Comparison of ENCODE assay signal across 8 mouse cellular contexts in the genomic region with DNA sequence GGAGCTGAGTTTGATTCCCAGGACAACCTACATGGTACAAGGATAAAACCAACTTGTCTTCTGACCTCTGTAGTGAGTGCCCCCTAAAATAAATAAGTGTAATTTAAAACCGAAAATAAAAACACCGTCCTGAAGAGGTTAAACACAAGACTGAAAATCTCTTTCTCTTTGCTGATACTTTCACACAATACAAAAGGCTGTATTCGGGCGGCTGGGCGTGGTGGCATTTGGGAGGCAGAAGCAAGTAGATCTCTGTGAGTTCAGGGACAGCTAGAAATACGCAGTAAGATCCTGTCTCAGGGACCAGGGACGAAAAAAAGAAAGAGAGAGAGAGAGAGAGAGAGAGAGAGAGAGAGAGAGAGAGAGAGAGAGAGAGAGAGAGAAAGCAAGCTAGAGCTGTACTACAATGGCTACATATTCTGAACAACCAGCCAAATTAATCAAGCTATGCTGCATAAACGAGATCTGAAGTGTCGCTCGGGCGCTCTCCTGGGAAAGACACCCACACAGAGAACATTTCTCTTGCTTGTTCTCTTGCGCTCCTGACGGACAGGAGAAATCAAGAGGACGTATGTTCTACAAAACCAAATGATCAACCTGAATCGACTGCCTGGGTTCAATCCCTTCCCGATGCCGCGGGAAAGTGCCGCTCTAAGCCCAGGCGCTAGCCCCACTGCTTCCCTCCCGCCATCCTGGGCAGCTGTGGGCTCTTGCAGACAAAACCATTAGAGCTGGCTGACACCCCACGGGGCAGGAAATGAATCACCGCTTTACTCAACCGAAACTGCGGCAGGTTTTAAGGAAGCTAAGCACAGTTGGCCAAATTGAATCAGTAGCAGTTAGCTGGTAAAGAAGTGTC. TPM values are rescaled to one million over a fixed set of nuclear protein-coding genes. Genes with fewer than 3 reads are reported as not detected.
DNase-seq lines count a peak whose midpoint lies in the region; ATAC-seq and TF ChIP-seq lines count a peak whose summit lies in the region.

No protein-coding gene starts in this region.

- no peak for TF ChIP-seq CTCF in Patski (IDR thresholded peaks at IDR 0.05)
- TF ChIP-seq CTCF in left cerebral cortex, adult 2 months (IDR thresholded peaks at IDR 0.05), result no peak

- POLR2A ChIA-PET in Patski (lab: Charles Lee), result interaction anchor here (0.6 to 5.0 kb wide), 5 partner anchors 20 to 492 kb away, joined by 3 to 16 read pairs (median 3); no protein-coding TSS in a partner anchor

- in situ Hi-C loops in Patski (cut with MboI; ENCODE audit: low pct_unique_long_range_greater_than_20kb), result no loop called here

- H3K9ac ChIP-seq in hindbrain, embryonic 15.5 days, result peak overlapping the region; percentile 45

- H3K4me2 ChIP-seq in hindbrain, embryonic 15.5 days, result peak overlapping the region; percentile 67

- CTCF ChIA-PET in Patski (lab: Charles Lee), result interaction anchor here (0.6 to 1.9 kb wide), 7 partner anchors 8 to 19 kb away, joined by 3 to 7 read pairs (median 3); no protein-coding TSS in a partner anchor

- no peaks in the 10 kb centered on the region for H3K27me3 ChIP-seq in Patski
- no peaks in the 10 kb centered on the region for H3K27me3 ChIP-seq in hindbrain, embryonic 15.5 days

- H3K79me2 ChIP-seq in macrophage (ENCODE audit: inconsistent target), result no peaks in the 10 kb centered on the region

- DNase-seq in Patski (ENCODE audit: low read depth, low spot score), result peak; percentile 96
- peak; percentile 67 to 68 for DNase-seq in cerebellum, postnatal 14 days
- DNase-seq in gastrocnemius, adult 18-20 months (ENCODE audit: low spot score), result peak; percentile 50
- peak; percentile 59 to 63 for DNase-seq in left cerebral cortex, adult 2 months (ENCODE audit: extremely low spot score in 1 of 2, low spot score in 2 of 2)
- peak; percentile 70 for DNase-seq in right cerebral cortex, postnatal 25 days
- DNase-seq in urinary bladder, postnatal 36 days (ENCODE audit: low spot score in 2 of 2), result peak; percentile 55 to 69

- peaks cover 30% of the 10 kb centered on the region for H3K4me1 ChIP-seq in hindbrain, embryonic 15.5 days (replicated peaks)

- WGBS in hindbrain, embryonic 15.5 days, result 8% methylated on average over 25 of the region's 25 CpGs
- under 1% methylated on average over 25 of the region's 25 CpGs for WGBS in macrophage (ENCODE audit: missing documents)

- intact Hi-C loops in left cerebral cortex, adult 2 months (cut with DNase I), result loop anchor here (1.0 kb wide), 1 partner anchor 34 kb away; no protein-coding TSS in a partner anchor

- peak overlapping the region; percentile 36 for H3K4me3 ChIP-seq in hindbrain, embryonic 15.5 days
- peak overlapping the region; percentile 52 for H3K4me3 ChIP-seq in left cerebral cortex, adult 2 months
- H3K4me3 ChIP-seq in macrophage (ENCODE audit: inconsistent target), result peak overlapping the region; percentile 43

- ATAC-seq in Patski, result peak; percentile 97
- peak; percentile 65; the same call in 1 of the 2 replicates for ATAC-seq in hindbrain, embryonic 15.5 days (ENCODE audit: low FRiP score, low read depth)

- H3K36me3 ChIP-seq in hindbrain, embryonic 15.5 days, result no peaks in the 10 kb centered on the region
- no peaks in the 10 kb centered on the region for H3K36me3 ChIP-seq in macrophage (ENCODE audit: inconsistent target)

- H3K9me3 ChIP-seq in hindbrain, embryonic 15.5 days, result no peaks in the 10 kb centered on the region

- H3K27ac ChIP-seq in hindbrain, embryonic 15.5 days (replicated peaks), result peak overlapping the region; percentile 81
- peak overlapping the region; percentile 76; the same call in 1 of the 2 replicates for H3K27ac ChIP-seq in left cerebral cortex, adult 2 months
- H3K27ac ChIP-seq in macrophage, result peak overlapping the region; percentile 95

RNA-seq across cellular contexts. Expression of a gene that starts 35.3 kb away (rescaled TPM):
- 7.7 TPM for polyA plus RNA-seq in Patski (2021)
- 1 to 10 TPM; 2.3 to 2.6 TPM for total RNA-seq in gastrocnemius, adult 18-20 months (2021)
- 7.7 and 7.8 TPM in 2 replicates for polyA plus RNA-seq in hindbrain, embryonic 15.5 days (2015; fragmentation: Nextera tagmentation; extraction: Ambion mirVana)
- total RNA-seq in left cerebral cortex, adult 2 months (2021), result 10 to 100 TPM; 10.3 to 10.9 TPM
- 1 to 10 TPM; 1.2 to 9.8 (median 4.1) TPM for total RNA-seq in macrophage (2018; cell fraction: chromatin; rRNA removed)
- 1 to 10 TPM in 1 of 26 experiments, under 1 TPM in 25; 0.19 to 1.0 (median 0.51) TPM for total RNA-seq in macrophage (2018; cell fraction: cytosol; rRNA removed)
- 10 to 100 TPM in 1 of 26 experiments, 1 to 10 TPM in 22, under 1 TPM in 3; 0.72 to 21.2 (median 2.8) TPM for total RNA-seq in macrophage (2018; cell fraction: nucleus; rRNA removed)
- polyA plus RNA-seq in macrophage (2018), result 0.50 to 3.3 TPM (median 0.72 TPM) in 3 replicates

Comparison
In these comparisons a context has a peak if more than half of its experiments do, and no peak if none do; other contexts are left out.
1. Peak in every context shown above with its lines: DNase-seq, ATAC-seq, H3K4me3 ChIP-seq and H3K27ac ChIP-seq.